Mouse (Mus musculus) brain, adult 2 months (tissue): ENCODE data around the gene Inhbe.

ENCODE experiments used
- DNase-seq: peaks from one replicate; pipeline ENCODE4 v3.0.0; 2011; ENCODE audit warnings: low read depth, low spot score

Inhbe gene

DNA sequence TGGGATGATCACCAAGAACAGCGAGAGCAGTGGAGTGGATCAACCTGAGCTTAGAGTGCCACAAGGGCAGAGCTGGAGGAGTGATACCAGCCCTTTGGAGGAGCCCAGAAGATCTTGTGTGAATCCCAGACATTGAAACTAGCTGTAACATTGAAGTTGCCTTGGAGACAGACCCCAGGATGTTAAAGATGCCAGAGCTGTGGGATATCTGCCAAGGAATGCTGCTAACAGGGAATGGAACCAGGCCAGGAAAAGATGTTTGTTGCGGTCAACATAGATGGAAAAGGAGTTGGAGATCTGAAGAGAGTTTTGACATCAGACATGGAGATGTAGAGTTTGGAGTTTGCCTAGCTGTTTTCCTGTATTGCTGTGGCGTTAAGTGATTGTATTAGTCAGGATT lies 8.0 kb downstream of the Inhbe start:
- no peak for DNase-seq

- DNase-seq: no peak
These were observed 11.2 kb downstream of the Inhbe start for GRCm38 (mm10) chr10:127343029-127343428.

GRCm38 (mm10) chr10:127341891-127342639 lies 12.1 kb downstream of the Inhbe start, which contains the start of gene Gli1:
Gene Gli1 (minus strand): TSS chr10:127341974.
- DNase-seq: peak; percentile 93

DNA sequence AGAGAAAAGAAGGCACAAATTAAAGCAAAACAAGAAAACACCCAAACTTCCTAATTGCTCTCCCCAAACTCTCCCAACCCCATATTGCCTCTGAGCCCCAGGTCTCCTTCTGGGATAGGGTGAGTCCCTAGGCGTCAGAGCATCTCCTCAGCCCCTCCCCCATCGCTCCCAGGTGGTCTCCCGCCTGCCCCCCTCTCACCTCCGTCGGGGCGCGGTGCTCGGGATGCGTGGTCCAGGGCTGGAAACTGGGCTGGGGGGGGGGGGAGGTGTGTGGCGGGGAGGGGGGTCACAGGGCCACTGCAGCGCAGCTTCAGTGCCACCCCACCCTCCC lies 12.9 kb downstream of the Inhbe start:
- no peak for DNase-seq

- DNase-seq: no peak
These were observed 13.4 kb downstream of the Inhbe start for GRCm38 (mm10) chr10:127340577-127341359.

DNA sequence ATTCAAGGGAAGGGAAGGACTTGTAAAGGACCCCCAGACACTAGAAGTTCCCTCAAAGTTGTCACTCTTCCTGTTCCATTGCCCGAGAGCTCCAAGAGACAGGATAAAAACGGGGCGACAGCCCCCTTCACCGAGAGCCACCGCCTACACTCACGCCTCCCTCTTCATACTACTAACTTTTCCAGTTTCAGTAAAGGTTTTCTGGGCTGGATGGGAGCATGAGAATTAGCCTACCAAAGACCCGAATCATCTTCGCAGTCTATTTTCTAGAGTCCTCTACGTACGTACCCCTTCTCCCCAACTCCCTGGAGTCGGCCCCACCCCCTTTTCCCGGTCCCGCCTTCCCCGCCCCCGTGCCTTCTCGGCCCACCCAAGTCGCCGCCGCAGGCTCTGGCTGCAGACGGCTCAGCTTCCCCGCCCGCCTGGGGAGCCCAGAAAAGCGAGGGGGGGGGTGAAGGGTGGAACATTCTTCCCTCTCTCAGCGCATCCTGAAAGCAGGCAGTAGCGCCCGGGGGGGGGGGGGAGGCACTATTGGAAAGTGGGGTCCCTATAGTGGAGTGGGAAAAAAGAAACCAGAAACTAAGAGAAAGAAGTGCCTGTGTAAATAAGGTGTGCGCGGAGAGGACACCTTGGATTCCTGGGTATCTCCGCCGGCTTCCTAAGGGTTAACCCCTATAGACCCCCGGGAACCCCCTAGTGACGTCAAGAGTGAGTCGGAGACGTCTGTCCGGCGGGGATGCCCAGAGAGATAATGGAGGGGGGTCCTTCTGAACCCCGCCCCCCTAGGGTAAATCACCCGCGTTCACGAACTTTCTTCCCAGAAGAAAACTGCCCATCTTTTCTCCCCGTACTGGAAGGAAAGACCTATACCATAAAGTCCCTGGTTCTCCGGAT lies 14.3 kb downstream of the Inhbe start:
- DNase-seq: peak; percentile 28

- DNase-seq: peak; percentile 96
These were observed 15.1 kb downstream of the Inhbe start for GRCm38 (mm10) chr10:127338930-127339682.

GRCm38 (mm10) chr10:127337536-127338099 lies 16.6 kb downstream of the Inhbe start:
- DNase-seq: no peak

DNA sequence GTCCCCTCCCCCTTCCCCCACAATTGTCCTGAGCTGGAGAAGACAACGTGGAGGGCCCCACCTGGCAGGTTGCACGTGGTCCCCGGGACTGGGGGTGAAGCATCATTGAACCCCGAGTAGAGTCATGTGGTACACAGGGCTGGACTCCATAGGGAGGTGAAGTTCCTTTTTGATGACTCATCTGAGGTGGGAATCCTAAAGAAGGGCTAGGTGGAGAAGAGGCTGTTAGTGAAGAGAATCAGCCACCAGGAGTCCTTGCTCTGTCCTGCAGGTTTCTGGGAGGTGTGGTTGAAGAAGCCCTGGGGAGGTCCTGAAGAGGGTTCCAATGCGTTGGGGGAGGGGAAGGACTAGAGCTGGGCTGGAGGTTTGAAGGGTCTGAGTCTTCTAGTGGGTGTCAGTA lies 17.3 kb downstream of the Inhbe start:
- no peak for DNase-seq

DNA sequence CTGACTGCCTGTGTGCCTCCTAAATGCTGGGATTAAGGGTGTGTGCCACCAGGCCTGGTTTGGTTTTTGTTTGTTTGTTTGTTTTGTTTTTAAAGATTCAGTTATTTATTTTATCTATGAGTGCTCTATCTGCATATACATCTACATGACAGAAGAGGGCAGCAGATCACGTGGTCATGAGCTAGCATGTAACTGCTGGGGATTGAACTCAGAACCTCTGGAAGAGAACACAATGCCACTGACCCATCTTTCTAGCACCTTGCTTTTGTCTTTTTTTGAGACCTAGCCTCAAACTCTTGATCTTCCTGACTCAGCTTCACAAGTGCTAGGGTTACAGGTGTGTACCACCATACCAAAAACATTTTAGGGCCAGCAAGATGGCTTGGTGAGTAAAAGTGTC lies 18.9 kb downstream of the Inhbe start:
- DNase-seq: peak; percentile 15

GRCm38 (mm10) chr10:127333152-127333551 lies 21.1 kb downstream of the Inhbe start:
- DNase-seq: no peak

GRCm38 (mm10) chr10:127332211-127332874 lies 21.9 kb downstream of the Inhbe start:
- peak; percentile 23 for DNase-seq

- DNase-seq: no peak
These were observed 24.0 kb downstream of the Inhbe start for GRCm38 (mm10) chr10:127330212-127330611.

DNA sequence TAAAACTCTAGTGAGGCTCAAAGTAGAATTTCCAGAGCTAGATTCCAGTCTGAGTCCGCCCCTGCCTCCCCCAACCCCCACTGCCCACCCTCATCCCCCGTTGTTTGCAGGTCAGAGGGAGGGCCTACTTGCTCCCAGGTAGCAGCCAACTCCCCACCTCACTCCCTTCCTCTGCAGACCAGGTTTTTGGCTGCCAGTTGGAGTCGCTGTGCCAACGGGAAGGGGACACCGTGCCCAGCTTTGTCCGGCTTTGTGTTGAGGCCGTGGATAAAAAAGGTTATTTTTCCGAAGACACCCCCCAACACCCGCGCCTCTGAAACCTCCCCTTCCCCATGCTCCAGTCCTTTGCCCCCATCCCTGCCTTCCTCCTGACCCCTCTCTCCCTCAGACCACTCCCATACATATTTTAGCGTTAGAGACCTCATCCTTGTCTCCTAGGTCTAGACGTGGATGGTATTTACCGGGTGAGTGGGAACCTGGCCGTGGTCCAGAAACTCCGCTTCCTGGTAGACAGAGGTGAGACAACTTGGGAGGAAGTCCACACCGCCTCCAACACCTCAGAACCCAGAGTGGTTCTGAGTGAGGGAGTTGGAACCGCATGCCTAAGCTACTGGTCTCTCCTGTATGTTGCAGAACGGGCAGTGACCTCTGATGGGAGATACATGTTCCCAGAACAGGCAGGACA lies 26.6 kb downstream of the Inhbe start:
- no peak for DNase-seq

DNA sequence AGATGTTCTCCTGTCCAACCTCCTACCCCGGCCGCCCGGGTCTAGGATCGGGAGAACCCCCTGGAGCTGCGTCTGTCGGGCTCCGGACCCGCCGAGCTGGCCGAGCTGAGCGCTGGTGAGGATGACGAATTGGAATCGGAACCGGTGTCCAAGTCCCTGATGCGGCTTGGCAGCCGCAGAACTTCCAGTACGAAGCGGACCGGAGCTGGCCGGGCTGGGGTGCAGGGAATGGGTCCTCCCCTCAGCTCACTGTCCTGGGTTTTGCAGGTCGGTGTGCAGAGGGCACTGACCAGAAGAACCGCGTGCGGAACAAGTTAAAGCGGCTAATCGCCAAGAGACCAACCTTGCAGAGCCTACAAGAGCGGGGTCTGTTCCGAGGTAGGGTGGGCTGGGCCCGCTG lies 27.4 kb downstream of the Inhbe start:
- peak; percentile 16 for DNase-seq

- no peak for DNase-seq
These were observed 28.0 kb downstream of the Inhbe start for GRCm38 (mm10) chr10:127326017-127326801.

- DNase-seq: no peak
These were observed 28.7 kb downstream of the Inhbe start for GRCm38 (mm10) chr10:127325454-127326016.

DNA sequence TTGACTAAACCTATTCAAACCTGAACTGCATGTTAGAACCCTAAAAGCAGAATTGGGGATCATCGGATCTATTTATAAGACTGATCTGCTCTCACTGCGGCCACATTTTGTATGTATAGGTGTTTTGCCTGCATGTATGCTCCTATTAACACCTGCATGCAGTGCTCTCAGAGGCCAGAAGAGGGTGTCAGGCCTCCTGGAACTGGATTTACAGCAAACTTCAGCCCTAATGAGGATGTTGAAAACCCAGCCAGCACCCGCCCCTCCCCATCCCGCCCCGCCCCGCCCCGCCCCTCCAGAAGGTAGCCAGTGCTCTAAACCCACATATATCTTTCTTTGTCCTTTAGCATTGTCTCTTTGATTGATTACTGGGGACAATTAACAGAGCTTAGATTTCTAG lies 29.7 kb downstream of the Inhbe start:
- DNase-seq: peak; percentile 50
